Mouse (Mus musculus) stomach, postnatal 0 days (tissue): ENCODE measurements around the gene Zfp59.

ENCODE experiments used
- CTCF ChIP-seq: IDR thresholded peaks from 2 replicates; pipeline ENCODE4 v1.5.1; 2016; ENCODE audit warnings: antibody characterized with exemption, low read depth, mild to moderate bottlenecking, moderate library complexity
- EP300 ChIP-seq: optimal IDR thresholded peaks from 2 replicates; pipeline ENCODE3; 2016; ENCODE audit warnings: antibody characterized with exemption

GRCm38 (mm10) chr7:27834131-27834530 is 4.3 kb upstream of the Zfp59 start:
- no peak for TF ChIP-seq CTCF
- no peak for TF ChIP-seq EP300
